Mouse (Mus musculus): Measurements from ENCODE around the gene Ago4. TPM values are rescaled to one million over a fixed set of nuclear protein-coding genes. Genes with fewer than 3 reads are reported as not detected.
"Not testable (repeated sequence)": the region's sequence is repeated elsewhere in the genome, so short reads cannot be mapped to it uniquely, and the experiment has no call there.

Ago4 gene
- polyA plus RNA-seq, 1 experiment from 2014 or later: 10.2 TPM

- Histone ChIP-seq H3K4me3 (no peak overlapping the region), H3K27ac (replicated peaks) (no peak overlapping the region), H3K9me3 (no peaks in the 10 kb centered on the region), H3K36me3 (no peaks in the 10 kb centered on the region), H3K9ac (replicated peaks) (no peak overlapping the region), H3K27me3 (no peaks in the 10 kb centered on the region), H3K4me1 (no peaks in the 10 kb centered on the region), H3K4me2 (replicated peaks) (no peak overlapping the region)
- 75% methylated on average over 2 of the region's 2 CpGs for WGBS
- ATAC-seq (replicated peaks): no peak
Measured at GRCm38 (mm10) chr4:126546183-126546582, 12.9 kb upstream of the Ago4 start.

- Histone ChIP-seq H3K4me3 (no peak overlapping the region), H3K4me2 (replicated peaks) (no peak overlapping the region), H3K36me3 (no peaks in the 10 kb centered on the region), H3K27me3 (no peaks in the 10 kb centered on the region), H3K27ac (replicated peaks) (no peak overlapping the region), H3K9me3 (no peaks in the 10 kb centered on the region), H3K4me1 (no peaks in the 10 kb centered on the region), H3K9ac (replicated peaks) (no peak overlapping the region)
- 77% methylated on average over 6 of the region's 7 CpGs for WGBS
- ATAC-seq (replicated peaks): no peak
Measured at GRCm38 (mm10) chr4:126545703-126546102, 12.4 kb upstream of the Ago4 start.

- 84% methylated on average over 1 of the region's 1 CpGs for whole genome bisulfite sequencing
- no peaks in the 10 kb centered on the region for H3K36me3 ChIP-seq
Measured at GRCm38 (mm10) chr4:126545016-126545415, 11.7 kb upstream of the Ago4 start.

GRCm38 (mm10) chr4:126542838-126543237, 9.6 kb upstream of the Ago4 start:
- H3K9ac ChIP-seq (replicated peaks): no peak overlapping the region
- H3K4me1 ChIP-seq: no peaks in the 10 kb centered on the region
- no peak for ATAC-seq (replicated peaks)
- no peaks in the 10 kb centered on the region for H3K36me3 ChIP-seq
- no peak overlapping the region for H3K4me3 ChIP-seq
- 72% methylated on average over 7 of the region's 7 CpGs for WGBS
- no peaks in the 10 kb centered on the region for H3K9me3 ChIP-seq
- H3K27me3 ChIP-seq: no peaks in the 10 kb centered on the region
- H3K27ac ChIP-seq (replicated peaks): no peak overlapping the region
- no peak overlapping the region for H3K4me2 ChIP-seq (replicated peaks)

More at GRCm38 (mm10) chr4:126545016-126545415, 11.7 kb upstream of the Ago4 start:
- no peak overlapping the region for H3K27ac ChIP-seq (replicated peaks)
- H3K4me1 ChIP-seq: no peaks in the 10 kb centered on the region
- no peaks in the 10 kb centered on the region for H3K27me3 ChIP-seq
- no peak overlapping the region for H3K9ac ChIP-seq (replicated peaks)
- H3K9me3 ChIP-seq: no peaks in the 10 kb centered on the region
- no peak overlapping the region for H3K4me2 ChIP-seq (replicated peaks)
- no peak overlapping the region for H3K4me3 ChIP-seq
- ATAC-seq (replicated peaks): no peak

GRCm38 (mm10) chr4:126540487-126541071, 7.3 kb upstream of the Ago4 start:
- Histone ChIP-seq H3K27ac (replicated peaks) (no peak overlapping the region), H3K9ac (replicated peaks) (no peak overlapping the region), H3K36me3 (no peaks in the 10 kb centered on the region), H3K4me2 (replicated peaks) (no peak overlapping the region), H3K4me1 (no peaks in the 10 kb centered on the region), H3K4me3 (no peak overlapping the region), H3K9me3 (no peaks in the 10 kb centered on the region), H3K27me3 (no peaks in the 10 kb centered on the region)
- WGBS: 87% methylated on average over 3 of the region's 3 CpGs
- no peak for ATAC-seq (replicated peaks)

- Histone ChIP-seq H3K4me3 (no peak overlapping the region), H3K27ac (replicated peaks) (no peak overlapping the region), H3K27me3 (no peaks in the 10 kb centered on the region), H3K36me3 (no peaks in the 10 kb centered on the region), H3K4me1 (peaks cover 15% of the 10 kb centered on the region), H3K9me3 (no peaks in the 10 kb centered on the region), H3K4me2 (replicated peaks) (no peak overlapping the region), H3K9ac (replicated peaks) (no peak overlapping the region)
- no peak for ATAC-seq (replicated peaks)
- WGBS: 74% methylated on average over 5 of the region's 5 CpGs
Measured at GRCm38 (mm10) chr4:126536865-126537264, 3.6 kb upstream of the Ago4 start.

- H3K4me1 ChIP-seq: peaks cover 20% of the 10 kb centered on the region
- not testable (repeated sequence) for ATAC-seq (replicated peaks)
Measured at GRCm38 (mm10) chr4:126535631-126536030, 2.4 kb upstream of the Ago4 start.

GRCm38 (mm10) chr4:126533729-126534070, 428 bp upstream of the Ago4 start:
- H3K36me3 ChIP-seq: no peaks in the 10 kb centered on the region
- WGBS: 3% methylated on average over 7 of the region's 7 CpGs
- no peaks in the 10 kb centered on the region for H3K9me3 ChIP-seq
- ATAC-seq (replicated peaks): peak; percentile 66
- peaks cover 20% of the 10 kb centered on the region for H3K4me1 ChIP-seq
- H3K27ac ChIP-seq (replicated peaks): peak overlapping the region; percentile 78; the same call in 1 of the 2 replicates
- peak overlapping the region; percentile 88 for H3K4me2 ChIP-seq (replicated peaks)
- H3K9ac ChIP-seq (replicated peaks): peak overlapping the region; percentile 92
- no peaks in the 10 kb centered on the region for H3K27me3 ChIP-seq
- peak overlapping the region; percentile 89 for H3K4me3 ChIP-seq

More at GRCm38 (mm10) chr4:126535631-126536030, 2.4 kb upstream of the Ago4 start:
- not testable (repeated sequence) for H3K4me2 ChIP-seq (replicated peaks); H3K27me3 ChIP-seq; H3K9ac ChIP-seq (replicated peaks); H3K9me3 ChIP-seq; H3K4me3 ChIP-seq; H3K36me3 ChIP-seq; H3K27ac ChIP-seq (replicated peaks)
- WGBS: 90% methylated on average over 7 of the region's 7 CpGs

- ATAC-seq (replicated peaks): no peak
- Histone ChIP-seq H3K27ac (replicated peaks) (no peak overlapping the region), H3K9me3 (no peaks in the 10 kb centered on the region), H3K9ac (replicated peaks) (peak overlapping the region; percentile 92), H3K4me3 (peak overlapping the region; percentile 89), H3K36me3 (no peaks in the 10 kb centered on the region), H3K27me3 (no peaks in the 10 kb centered on the region), H3K4me2 (replicated peaks) (peak overlapping the region; percentile 88), H3K4me1 (peaks cover 20% of the 10 kb centered on the region)
- WGBS: 27% methylated on average over 5 of the region's 5 CpGs
Measured at GRCm38 (mm10) chr4:126532292-126532691, 980 bp downstream of the Ago4 start.

GRCm38 (mm10) chr4:126526828-126527227, 6.4 kb downstream of the Ago4 start:
- no peak for ATAC-seq (replicated peaks)
- H3K4me2 ChIP-seq (replicated peaks): no peak overlapping the region
- H3K36me3 ChIP-seq: peaks cover 6% of the 10 kb centered on the region; the same call in 1 of the 2 replicates
- H3K27ac ChIP-seq (replicated peaks): no peak overlapping the region
- H3K27me3 ChIP-seq: no peaks in the 10 kb centered on the region
- no peaks in the 10 kb centered on the region for H3K9me3 ChIP-seq
- peaks cover 5% of the 10 kb centered on the region for H3K4me1 ChIP-seq
- H3K9ac ChIP-seq (replicated peaks): no peak overlapping the region
- no peak overlapping the region for H3K4me3 ChIP-seq
- WGBS: 95% methylated on average over 5 of the region's 5 CpGs

GRCm38 (mm10) chr4:126526164-126526563, 7.1 kb downstream of the Ago4 start:
- WGBS: 89% methylated on average over 3 of the region's 3 CpGs
- H3K27ac ChIP-seq (replicated peaks): no peak overlapping the region
- H3K27me3 ChIP-seq: no peaks in the 10 kb centered on the region
- peaks cover 6% of the 10 kb centered on the region; the same call in 1 of the 2 replicates for H3K36me3 ChIP-seq
- H3K4me3 ChIP-seq: no peak overlapping the region
- peaks cover under 1% of the 10 kb centered on the region for H3K4me1 ChIP-seq
- no peak overlapping the region for H3K4me2 ChIP-seq (replicated peaks)
- no peak overlapping the region for H3K9ac ChIP-seq (replicated peaks)
- no peaks in the 10 kb centered on the region for H3K9me3 ChIP-seq
- ATAC-seq (replicated peaks): no peak

- no peak overlapping the region for H3K27ac ChIP-seq (replicated peaks)
- no peak overlapping the region for H3K4me3 ChIP-seq
- H3K9me3 ChIP-seq: no peaks in the 10 kb centered on the region
- peaks cover 59% of the 10 kb centered on the region for H3K36me3 ChIP-seq
- no peaks in the 10 kb centered on the region for H3K4me1 ChIP-seq
- 88% methylated on average over 6 of the region's 6 CpGs for WGBS
- ATAC-seq (replicated peaks): no peak
- H3K4me2 ChIP-seq (replicated peaks): no peak overlapping the region
- H3K27me3 ChIP-seq: no peaks in the 10 kb centered on the region
- no peak overlapping the region for H3K9ac ChIP-seq (replicated peaks)
Measured at GRCm38 (mm10) chr4:126512308-126513066, 20.8 kb downstream of the Ago4 start.

Data from forebrain, embryonic 15.5 days (tissue).